Mouse (Mus musculus) forebrain, embryonic 11.5 days (tissue): ENCODE measurements at regions not wholly inside any gene's neighbourhood (a gene's known extent, or its start where the extent isn't known, plus 50 kb on each side); places are given as distances from the start of the nearest gene placed in this dataset.

Experiments used
- ATAC-seq: fragments of 200-750 bp; cut with Nextera tagmentation; replicated peaks from 2 replicates; pipeline ENCODE4 v1.8.0; 2017; ENCODE audit warnings: moderate TSS enrichment; ENCODE audit not compliant: low FRiP score
- DNase-seq: peaks from one replicate; pipeline ENCODE4 v3.0.0-alpha.2; 2017; ENCODE audit warnings: low spot score
- H3K27ac ChIP-seq: fragments of 300-500 bp; sonication (generic); 2 replicates; pipeline ENCODE4 v1.5.1; 2014; ENCODE audit warnings: low read depth, low read length
- H3K27me3 ChIP-seq: fragments of 300-500 bp; sonication (generic); 2 replicates; pipeline ENCODE4 v1.6.1; 2014; ENCODE audit warnings: mild to moderate bottlenecking, low read length, mixed read lengths; ENCODE audit not compliant: control insufficient read depth, insufficient read depth
- H3K36me3 ChIP-seq: fragments of 300-500 bp; sonication (generic); 2 replicates; pipeline ENCODE4 v1.6.1; 2014; ENCODE audit warnings: mild to moderate bottlenecking, low read length, moderate library complexity, mixed read lengths; ENCODE audit not compliant: control insufficient read depth, insufficient read depth
- H3K4me1 ChIP-seq: fragments of 300-500 bp; sonication (generic); replicated peaks from 2 replicates; pipeline ENCODE4 v1.6.1; 2014; ENCODE audit warnings: low read length, mixed read lengths; ENCODE audit not compliant: control insufficient read depth, insufficient read depth
- H3K4me2 ChIP-seq: fragments of 300-500 bp; sonication (generic); 2 replicates; pipeline ENCODE4 v1.6.1; 2014; ENCODE audit warnings: low read depth, mild to moderate bottlenecking, low read length, moderate library complexity, mixed read lengths; ENCODE audit not compliant: severe bottlenecking
- H3K4me3 ChIP-seq: fragments of 300-500 bp; sonication (generic); 2 replicates; pipeline ENCODE4 v1.5.1; 2014; ENCODE audit warnings: low read depth, low read length
- H3K9ac ChIP-seq: fragments of 300-500 bp; sonication (generic); 2 replicates; pipeline ENCODE4 v1.6.1; 2014; ENCODE audit warnings: low read length
- H3K9me3 ChIP-seq: fragments of 300-500 bp; sonication (generic); 2 replicates; pipeline ENCODE4 v1.6.1; 2016; ENCODE audit warnings: low read length, mixed read lengths; ENCODE audit not compliant: control insufficient read depth
- WGBS: fragments of 180-500 bp; shearing (Covaris S2); extraction: QIAGEN DNeasy Blood & Tissue Kit; methylation state at CpG from one replicate; pipeline ENCODE4 v1.1.7; 2014; 5-methylcytosine and 5-hydroxymethylcytosine counted together

DNA sequence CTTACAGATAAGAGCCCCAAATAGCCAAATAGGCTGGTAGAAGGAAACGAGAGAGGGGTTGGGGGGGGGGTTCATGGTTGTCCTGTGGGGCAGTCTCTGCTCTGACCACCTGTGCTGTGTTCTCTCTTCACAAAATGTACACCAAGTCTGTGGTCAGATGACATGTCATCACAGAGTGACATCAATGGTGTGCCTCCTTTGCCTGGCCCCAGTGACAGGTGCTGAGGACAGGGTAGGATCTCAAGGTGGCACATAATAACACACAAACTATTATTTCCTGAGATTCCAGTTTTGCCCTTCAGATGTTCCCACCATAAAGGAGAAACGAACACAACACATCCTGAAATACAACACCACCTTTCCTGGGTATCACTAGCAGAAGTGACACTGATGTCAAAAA lies 68.3 kb upstream of the Epcam start:
- H3K4me3 ChIP-seq = no peak overlapping the region
- whole genome bisulfite sequencing = 53% methylated on average over 2 of the region's 2 CpGs
- DNase-seq (no peak), ATAC-seq (no peak)
- H3K9ac ChIP-seq = no peak overlapping the region
- no peaks in the 10 kb centered on the region for H3K27me3 ChIP-seq
- no peak overlapping the region for H3K27ac ChIP-seq
- no peaks in the 10 kb centered on the region for H3K36me3 ChIP-seq
- H3K9me3 ChIP-seq = no peaks in the 10 kb centered on the region
- no peaks in the 10 kb centered on the region for H3K4me1 ChIP-seq
- no peak overlapping the region for H3K4me2 ChIP-seq

DNA sequence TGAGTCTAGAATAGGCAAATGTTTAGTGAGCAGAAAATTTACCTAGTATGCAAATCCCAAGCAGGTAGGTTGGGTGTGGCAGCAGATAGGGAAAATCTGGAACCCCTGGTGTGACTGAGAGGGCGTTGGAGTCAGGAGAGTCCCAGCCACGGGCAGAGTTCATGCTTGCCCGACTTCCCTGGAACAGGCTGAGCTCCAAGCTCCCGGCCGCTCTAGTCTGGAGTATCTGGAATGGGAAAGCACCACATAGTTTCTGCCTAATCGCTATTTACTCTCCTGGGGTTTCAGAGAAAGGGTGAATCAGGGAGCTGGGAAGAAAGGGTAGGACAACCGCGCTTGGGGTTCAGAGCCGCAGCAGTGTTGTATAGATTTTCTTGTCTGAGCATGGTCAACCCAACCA lies 65.8 kb upstream of the Epcam start:
- H3K27ac ChIP-seq = no peak overlapping the region

DNA sequence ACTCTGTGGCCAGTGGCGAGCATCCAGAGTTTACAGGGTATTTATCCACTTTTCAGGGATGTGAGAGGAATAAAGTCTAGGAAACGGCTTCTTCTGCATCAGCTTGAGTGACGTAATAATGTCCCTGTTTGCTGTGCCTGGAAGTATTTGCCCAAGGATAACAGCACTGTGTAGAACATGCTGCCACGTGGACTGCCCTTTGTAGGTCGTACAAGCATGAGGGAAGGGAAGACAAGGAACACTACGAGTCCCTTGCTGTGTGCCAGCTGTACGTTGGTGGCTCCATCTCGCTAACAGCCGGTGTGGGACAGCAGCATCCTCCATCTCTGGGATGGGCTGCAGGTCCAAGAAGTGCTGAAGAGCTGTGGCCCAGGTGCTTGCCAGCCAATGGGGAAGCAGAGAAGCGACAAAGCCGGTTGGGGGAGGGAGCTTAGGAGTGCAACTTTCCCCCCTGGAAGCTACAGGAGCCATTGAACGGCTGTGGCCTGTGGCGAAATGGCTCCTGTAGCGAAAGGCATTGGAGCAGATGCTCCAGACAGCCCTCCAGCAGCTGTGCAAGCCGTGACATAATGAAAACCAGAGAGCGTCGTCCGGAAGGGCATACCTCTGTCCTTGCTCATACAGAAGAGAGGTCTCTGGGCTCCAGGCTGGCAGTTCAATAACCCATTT lies 65.0 kb upstream of the Epcam start:
- Histone ChIP-seq H3K27ac (no peak overlapping the region), H3K9ac (peak overlapping the region; percentile 9; the same call in 1 of the 2 replicates), H3K9me3 (no peaks in the 10 kb centered on the region), H3K4me2 (peak overlapping the region; percentile 36), H3K36me3 (no peaks in the 10 kb centered on the region), H3K4me1 (no peaks in the 10 kb centered on the region; the same call in 1 of the 2 replicates), H3K4me3 (no peak overlapping the region), H3K27me3 (no peaks in the 10 kb centered on the region)
- ATAC-seq = 0 out of 2 replicates have a peak, but pooled peaks have one; percentile 37
- 38% methylated on average over 18 of the region's 18 CpGs for WGBS
- no peak for DNase-seq

More for the DNA sequence above, 65.8 kb upstream of the Epcam start:
- Histone ChIP-seq H3K4me1 (no peaks in the 10 kb centered on the region; the same call in 1 of the 2 replicates), H3K4me2 (no peak overlapping the region), H3K27me3 (no peaks in the 10 kb centered on the region), H3K36me3 (no peaks in the 10 kb centered on the region), H3K4me3 (no peak overlapping the region), H3K9ac (no peak overlapping the region), H3K9me3 (no peaks in the 10 kb centered on the region)
- ATAC-seq (no peak), DNase-seq (no peak)
- 79% methylated on average over 9 of the region's 9 CpGs for WGBS

DNA sequence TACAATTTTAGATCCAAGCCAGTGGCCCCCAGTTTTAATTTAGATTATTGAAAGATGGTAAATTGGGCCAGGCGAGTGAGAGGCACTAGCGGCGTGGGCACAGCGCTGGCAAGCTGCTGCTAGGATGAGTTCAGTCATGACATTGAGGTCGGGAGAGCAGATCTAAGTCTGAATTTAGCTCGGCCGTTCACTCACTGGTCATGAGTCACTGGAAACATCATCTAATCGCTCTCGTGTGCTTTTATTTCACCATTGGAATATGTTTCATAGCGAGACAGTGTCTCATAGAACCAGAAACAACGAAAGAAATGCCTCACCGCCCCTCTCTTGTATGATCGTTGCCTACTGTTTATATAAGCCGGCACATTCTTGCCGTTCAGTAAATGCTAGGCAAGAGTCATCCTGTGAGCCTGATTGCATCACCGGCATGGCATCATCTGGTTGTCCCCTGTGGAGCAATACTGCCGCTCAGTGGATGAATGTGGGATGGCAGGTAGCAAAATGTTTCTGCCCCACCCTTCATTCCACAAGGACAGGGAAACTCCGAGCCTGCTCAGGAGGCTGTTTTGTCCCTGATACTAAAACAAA lies 64.3 kb upstream of the Epcam start:
- peak overlapping the region; percentile 36 for H3K4me2 ChIP-seq
- no peaks in the 10 kb centered on the region for H3K27me3 ChIP-seq
- H3K4me3 ChIP-seq = peak overlapping the region; percentile 5; the same call in 1 of the 2 replicates
- peak; percentile 93 for DNase-seq
- no peaks in the 10 kb centered on the region for H3K9me3 ChIP-seq
- peak; percentile 76 for ATAC-seq
- 14% methylated on average over 18 of the region's 18 CpGs for WGBS
- H3K4me1 ChIP-seq = no peaks in the 10 kb centered on the region; the same call in 1 of the 2 replicates
- H3K27ac ChIP-seq = no peak overlapping the region
- H3K36me3 ChIP-seq = no peaks in the 10 kb centered on the region
- peak overlapping the region; percentile 9; the same call in 1 of the 2 replicates for H3K9ac ChIP-seq

DNA sequence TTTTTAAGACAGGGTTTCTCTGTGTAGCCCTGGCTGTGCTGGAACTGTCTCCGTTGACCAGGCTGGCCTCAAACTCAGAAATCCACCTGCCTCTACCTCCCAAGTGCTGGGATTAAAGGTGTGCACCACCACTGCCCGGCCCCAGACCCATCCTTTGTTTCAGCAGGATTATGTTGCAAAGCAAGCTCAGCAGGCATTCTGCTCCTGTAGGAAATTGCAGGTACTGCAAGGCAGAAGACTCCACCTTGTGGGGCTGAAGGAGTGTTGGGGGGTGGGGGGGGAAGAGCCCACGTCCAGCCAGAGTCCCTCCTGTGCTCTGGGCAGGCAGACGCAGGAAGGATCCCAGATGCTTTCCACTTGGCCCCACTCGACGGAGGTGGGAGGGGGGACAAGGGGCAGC lies 52.2 kb upstream of the Epcam start:
- ATAC-seq (no peak), DNase-seq (no peak)
- 55% methylated on average over 6 of the region's 6 CpGs for WGBS

DNA sequence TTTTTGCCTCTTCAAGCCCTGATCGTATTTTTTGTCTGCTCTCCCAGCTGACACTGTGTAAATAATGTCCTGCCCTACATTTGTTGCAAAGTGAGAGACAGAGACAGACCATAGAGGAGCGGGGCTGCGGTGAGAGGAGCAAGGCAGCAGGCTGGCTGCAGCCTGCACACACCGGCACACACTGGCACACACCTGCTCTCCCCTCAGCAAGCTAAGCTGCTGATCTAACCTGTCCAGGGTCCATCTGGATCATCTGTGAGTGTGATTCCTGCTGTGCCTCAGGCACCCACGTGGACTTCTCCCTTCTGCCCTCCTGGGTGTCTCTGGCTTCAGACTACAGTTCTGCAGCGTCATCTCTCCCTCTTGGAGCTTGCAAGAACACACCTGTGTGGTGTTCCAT lies 50.4 kb upstream of the Epcam start:
- Histone ChIP-seq H3K27me3 (no peaks in the 10 kb centered on the region), H3K4me2 (no peak overlapping the region), H3K4me3 (no peak overlapping the region), H3K27ac (no peak overlapping the region), H3K36me3 (no peaks in the 10 kb centered on the region), H3K9me3 (no peaks in the 10 kb centered on the region), H3K9ac (no peak overlapping the region), H3K4me1 (no peaks in the 10 kb centered on the region)
- 72% methylated on average over 6 of the region's 6 CpGs for WGBS
- DNase-seq (no peak), ATAC-seq (no peak)

More for the DNA sequence above, 52.2 kb upstream of the Epcam start:
- Histone ChIP-seq H3K4me3 (no peak overlapping the region), H3K27me3 (no peaks in the 10 kb centered on the region), H3K9ac (no peak overlapping the region), H3K9me3 (no peaks in the 10 kb centered on the region), H3K27ac (no peak overlapping the region), H3K4me1 (no peaks in the 10 kb centered on the region), H3K4me2 (no peak overlapping the region), H3K36me3 (no peaks in the 10 kb centered on the region)
